Mouse (Mus musculus): Measurements from ENCODE around the gene Arhgef17.

Gene Arhgef17

GRCm38 (mm10) chr7:100931926-100932480, at the start of gene Arhgef17:
Gene Arhgef17 (minus strand): TSS chr7:100932107.
- peak; percentile 89 for DNase-seq

- no peak for DNase-seq
Observed at GRCm38 (mm10) chr7:100979175-100979574, 47.3 kb upstream of the Arhgef17 start.

- no peak for DNase-seq
Observed at GRCm38 (mm10) chr7:100978171-100978570, 46.3 kb upstream of the Arhgef17 start.

DNA sequence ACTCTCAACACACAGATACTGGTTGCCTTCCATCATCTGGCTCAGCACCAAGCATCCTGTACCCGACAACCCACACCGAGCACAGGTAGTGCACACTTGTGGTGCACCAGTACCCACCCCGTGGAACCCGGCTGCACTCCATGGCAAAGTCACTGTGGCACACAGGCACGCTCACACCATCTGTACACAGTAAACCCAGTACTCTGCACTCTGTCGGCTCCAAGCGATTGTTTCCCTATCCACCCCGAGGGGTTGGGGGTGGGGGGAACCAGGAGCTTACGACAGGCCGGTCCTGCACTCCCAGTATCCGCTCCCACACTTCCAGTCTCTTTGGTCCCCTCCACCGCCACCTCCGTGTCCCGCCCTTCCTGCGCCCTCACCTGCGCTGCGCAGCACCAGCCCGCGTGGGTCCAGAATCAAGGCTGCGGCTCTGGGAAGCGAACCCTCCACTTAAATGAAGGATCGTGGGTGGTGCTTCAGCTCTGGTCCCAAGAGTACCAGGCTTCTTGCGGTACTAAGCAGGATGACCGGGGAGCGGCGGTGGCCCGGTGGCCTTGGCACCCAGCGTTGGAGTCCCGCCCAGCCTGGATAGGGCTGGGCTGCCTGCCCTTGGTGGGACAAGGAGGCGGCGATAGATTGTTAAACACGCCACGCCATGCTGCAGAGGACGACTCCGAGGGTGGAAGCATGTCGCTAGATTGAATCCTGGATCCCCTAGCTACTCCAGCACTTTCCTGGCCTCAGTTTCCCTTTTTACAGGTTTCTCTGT, 42.4 kb upstream of the Arhgef17 start, which contains the start of gene P2ry6:
P2ry6 (minus strand) TSS at position 515 of the 769 bp plus-strand sequence.
- peak; percentile 37 for DNase-seq

DNA sequence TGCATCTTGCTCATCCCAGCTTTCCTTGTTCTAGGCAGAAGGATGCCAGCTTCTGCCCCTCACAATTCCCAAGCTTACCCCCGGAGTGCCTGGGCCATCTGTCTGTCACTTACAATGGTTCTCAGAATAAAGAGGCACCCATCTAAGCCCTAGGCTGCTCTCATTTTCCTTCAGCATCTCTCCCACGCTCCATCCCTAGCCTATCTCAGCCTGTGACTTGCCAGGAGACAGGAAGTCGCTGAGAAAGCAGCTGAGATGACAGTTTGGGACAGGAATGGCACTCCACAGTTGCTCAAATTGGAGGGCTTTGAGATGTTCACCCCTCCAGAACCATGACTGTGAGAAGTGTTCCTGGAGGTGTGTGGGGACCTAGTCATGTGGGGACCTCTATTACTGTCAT, 41.0 kb upstream of the Arhgef17 start:
- DNase-seq, result no peak

- DNase-seq, result no peak
Observed at GRCm38 (mm10) chr7:100968874-100969659, 37.2 kb upstream of the Arhgef17 start.

GRCm38 (mm10) chr7:100968376-100968775, 36.5 kb upstream of the Arhgef17 start:
- DNase-seq, result no peak

DNA sequence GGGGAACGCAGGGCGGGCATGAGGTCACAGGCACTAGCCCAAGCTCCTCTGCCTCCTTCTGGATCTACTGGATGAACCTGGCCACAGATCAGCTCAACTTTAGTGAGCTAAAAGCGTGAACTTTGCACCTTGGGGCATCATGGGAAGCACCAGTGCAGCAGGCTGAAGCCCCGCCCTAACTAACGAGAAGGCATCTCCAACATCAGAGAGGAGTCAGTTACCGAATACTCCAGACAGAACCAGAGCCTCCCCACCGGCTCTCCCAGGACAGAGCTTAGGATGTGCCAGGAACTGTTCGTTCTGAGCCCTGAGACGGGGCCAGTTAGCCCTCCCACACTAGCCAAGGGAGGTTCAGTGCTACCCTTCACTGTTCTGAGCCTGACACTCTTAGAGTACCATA, 35.9 kb upstream of the Arhgef17 start:
- DNase-seq, result no peak

DNA sequence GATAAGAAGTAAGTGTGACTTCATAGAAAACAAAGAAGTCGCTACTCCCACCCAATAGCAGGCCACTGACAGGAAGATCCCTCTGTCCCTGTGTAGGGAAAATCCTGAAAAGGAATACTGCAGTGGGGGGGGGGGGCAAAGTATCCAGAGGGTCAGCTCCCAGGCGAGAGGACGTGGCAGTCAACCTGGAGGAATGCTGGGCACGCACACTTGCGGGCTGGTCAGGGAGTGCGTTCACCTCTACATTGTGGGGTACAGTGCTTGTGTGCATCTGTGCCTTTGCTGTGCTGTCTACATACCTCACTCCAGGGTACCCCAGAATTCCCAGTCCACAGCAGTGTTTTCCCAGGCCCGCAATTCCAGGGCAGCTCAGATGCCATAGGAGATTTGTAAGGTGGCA, 34.1 kb upstream of the Arhgef17 start:
- no peak for DNase-seq

GRCm38 (mm10) chr7:100965079-100965478, 33.2 kb upstream of the Arhgef17 start:
- DNase-seq, result peak; percentile 69

DNA sequence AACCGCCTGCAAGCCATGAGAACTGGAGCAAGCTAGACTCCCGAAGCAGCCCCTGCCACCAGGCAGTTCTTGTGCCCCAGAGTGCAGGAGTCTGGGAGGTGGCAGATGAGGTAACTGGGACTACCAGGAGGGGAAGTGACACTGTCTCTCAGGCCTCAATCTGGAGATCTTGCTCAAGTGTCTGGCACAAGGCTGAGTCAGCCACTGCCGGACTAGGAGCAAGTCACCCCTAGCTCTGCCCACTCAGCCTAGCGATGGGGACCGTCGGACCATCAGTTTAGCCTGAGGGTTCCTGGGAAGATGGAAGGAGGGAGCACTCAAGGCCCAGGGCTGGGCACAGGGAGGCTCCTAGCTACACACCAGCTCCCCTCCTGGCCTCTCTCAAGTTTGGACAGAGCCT, 32.3 kb upstream of the Arhgef17 start:
- DNase-seq, result peak; percentile 40

DNA sequence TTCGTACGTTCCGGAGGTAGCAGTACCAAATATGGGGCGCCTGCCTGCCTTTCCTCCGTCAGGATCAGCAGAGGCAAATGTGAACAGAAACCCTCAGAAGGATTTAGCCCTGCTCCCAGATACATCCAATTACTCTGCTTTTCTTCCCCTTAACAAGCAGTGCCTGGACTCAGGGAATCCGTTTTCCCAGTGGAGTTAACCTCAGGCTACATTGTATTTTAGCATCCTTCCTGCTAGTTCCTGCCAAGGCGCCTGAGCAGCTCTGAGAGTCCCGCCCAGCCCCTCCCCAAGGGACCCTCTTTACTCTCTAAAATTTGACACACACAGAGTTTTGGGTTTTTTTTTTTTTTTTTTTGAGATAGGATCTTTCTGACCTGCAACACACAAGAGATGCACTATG, 31.5 kb upstream of the Arhgef17 start:
- DNase-seq, result no peak

DNA sequence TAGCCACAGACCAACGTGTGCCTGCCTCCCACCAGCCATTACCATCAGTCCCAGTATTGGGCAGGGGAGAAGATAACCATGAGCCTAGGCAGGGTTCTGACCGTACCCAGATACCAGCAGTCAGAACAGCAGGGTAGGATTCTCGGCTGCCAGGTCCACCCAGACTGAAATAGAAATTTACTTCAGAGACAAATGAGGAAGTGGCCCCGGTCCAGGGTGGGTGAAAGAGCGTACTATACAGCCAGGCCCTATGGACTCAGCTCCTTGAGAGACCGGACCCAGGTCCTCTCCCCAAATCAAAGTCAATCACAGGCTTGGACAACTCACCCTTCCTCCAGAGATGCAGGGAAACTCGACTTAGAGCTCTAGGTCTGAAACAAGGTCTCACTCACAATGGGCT, 29.2 kb upstream of the Arhgef17 start:
- no peak for DNase-seq

- no peak for DNase-seq
Observed at GRCm38 (mm10) chr7:100960462-100960861, 28.6 kb upstream of the Arhgef17 start.

GRCm38 (mm10) chr7:100958426-100958825, 26.5 kb upstream of the Arhgef17 start:
- peak; percentile 42 for DNase-seq

DNA sequence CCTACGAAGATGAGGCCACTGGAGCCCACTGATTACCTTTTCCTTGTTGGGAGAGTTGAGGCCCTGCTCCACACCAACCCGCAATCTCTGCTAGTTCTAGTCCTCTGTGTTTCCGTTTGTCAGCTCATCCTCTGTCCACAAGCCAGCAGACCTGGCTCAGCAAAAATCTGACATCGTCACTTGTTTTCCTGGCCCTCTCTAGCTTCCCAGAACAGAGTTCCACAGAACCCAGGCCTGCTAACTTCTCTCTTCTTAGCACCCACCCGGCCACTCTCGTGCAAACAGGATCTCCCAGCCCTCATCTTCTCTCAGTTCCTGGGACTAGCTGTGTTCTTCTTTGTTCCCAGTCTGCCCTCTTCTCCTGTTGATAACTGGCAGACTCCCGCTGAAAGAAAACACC, 20.8 kb upstream of the Arhgef17 start:
- no peak for DNase-seq

- no peak for DNase-seq
Observed at GRCm38 (mm10) chr7:100951903-100952302, 20.0 kb upstream of the Arhgef17 start.

GRCm38 (mm10) chr7:100950481-100951010, 18.6 kb upstream of the Arhgef17 start:
- no peak for DNase-seq

GRCm38 (mm10) chr7:100950031-100950430, 18.1 kb upstream of the Arhgef17 start:
- DNase-seq, result no peak

- no peak for DNase-seq
Observed at GRCm38 (mm10) chr7:100944738-100945137, 12.8 kb upstream of the Arhgef17 start.

GRCm38 (mm10) chr7:100944306-100944705, 12.4 kb upstream of the Arhgef17 start:
- DNase-seq, result no peak

DNA sequence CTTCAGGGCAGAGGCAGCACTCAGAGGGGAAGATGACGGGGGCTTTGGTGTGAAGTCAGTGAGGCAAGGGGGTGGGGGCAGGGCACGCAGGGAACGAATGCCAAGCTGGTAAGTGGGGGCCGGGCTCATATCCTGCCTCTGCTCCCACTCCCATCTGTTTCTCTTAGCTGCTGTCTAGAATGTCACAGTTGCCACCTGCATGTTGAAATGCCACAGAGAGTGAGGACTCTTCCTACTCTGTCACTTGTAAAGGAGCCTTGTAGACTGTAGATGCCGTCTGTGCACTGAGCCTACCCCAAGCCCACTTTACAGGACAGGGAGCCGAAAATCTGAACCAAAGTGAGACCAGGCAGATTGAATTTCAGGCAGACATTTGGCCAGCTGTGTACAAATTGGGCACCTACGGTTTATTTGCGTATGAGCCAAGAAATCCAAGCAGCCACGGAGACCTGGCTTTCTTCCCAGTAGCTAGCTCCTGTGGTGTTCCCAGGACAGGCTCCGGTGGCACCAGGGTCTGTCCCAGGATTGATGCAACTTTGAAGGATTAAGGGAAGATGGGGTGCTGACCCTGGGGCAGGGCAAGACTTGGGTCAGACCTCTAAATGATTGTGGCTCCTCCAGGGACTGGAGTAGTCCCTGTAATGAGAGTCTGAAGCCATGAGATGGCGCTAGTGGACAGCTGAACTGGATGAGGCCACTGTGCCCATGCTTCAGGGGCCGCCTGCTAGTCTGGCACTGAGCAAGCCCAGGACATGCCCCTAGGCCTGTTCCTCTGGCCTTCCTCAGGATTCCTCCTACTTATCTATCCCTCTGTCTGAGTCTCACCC, 11.1 kb upstream of the Arhgef17 start:
- peak; percentile 80 for DNase-seq

DNA sequence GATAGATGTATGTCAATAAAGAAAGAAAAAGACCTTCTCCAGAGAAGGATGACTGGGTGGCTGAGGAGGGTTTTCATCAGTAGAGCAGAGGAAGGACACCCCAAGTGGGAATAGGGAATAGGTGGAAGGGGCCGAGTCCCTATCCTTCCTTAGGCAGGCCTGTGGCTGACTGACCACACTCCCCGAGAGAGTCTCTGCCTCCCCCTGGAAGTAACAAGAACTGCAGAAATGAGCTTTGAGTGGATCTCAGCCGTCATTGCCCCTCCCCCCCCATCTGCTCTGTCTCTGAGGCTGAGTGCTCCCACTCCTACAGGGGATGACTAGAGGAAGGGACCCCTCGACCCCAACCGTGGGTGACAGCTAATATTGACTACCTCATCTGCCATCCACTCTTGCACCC, 9.3 kb upstream of the Arhgef17 start:
- no peak for DNase-seq
